Mouse (Mus musculus) E14TG2a.4 (cell line): ENCODE data around the gene Zfp292.

Experiments
- CTCF ChIP-seq: conservative IDR thresholded peaks from 2 replicates; pipeline ENCODE4 v1.5.1; 2014; ENCODE audit warnings: low read length
- POU5F1 ChIP-seq: IDR thresholded peaks from 2 replicates; pipeline ENCODE4 v1.6.1; 2014; ENCODE audit warnings: low read length, borderline replicate concordance

GRCm38 (mm10) chr4:34889101-34889811 lies 6.5 kb upstream of the Zfp292 start:
- TF ChIP-seq CTCF (no peak), POU5F1 (no peak)
